Mouse (Mus musculus): Measurements from ENCODE around the gene Map3k4.

Gene Map3k4

DNA sequence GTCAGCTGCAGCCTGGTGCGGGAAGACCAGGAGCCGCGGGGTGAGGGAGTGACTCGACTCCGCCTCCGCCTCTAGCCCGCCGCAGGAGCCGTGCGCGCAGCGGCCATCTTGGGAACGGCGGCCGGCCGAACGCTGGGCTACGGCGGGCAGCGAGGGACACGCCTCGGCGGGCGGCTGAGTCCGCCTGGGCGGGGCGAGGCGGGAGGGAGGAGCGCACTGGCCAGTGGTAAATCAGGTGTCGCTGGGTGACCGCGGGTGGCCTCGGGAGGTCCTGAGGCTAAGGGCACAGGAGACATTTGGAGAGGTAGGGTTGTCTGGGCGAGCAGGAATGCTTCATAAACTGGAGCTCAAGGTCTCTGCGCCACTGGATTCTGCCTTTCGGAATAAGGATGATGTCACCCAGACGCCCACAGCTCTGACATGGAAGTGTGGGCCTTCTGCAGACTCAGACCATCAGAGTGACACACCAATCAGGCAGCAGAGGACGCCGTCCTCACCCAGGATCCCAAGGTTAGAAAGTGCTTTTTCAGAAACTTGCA lies at the start of gene Map3k4:
Gene Map3k4, minus strand, starts transcription at position 134 of the 539 bp plus-strand sequence.
- DNase-seq (ENCODE audit: low spot score), result peak; percentile 81

GRCm38 (mm10) chr17:12367373-12367930 lies 48.9 kb upstream of the Map3k4 start:
- peak; percentile 38 for DNase-seq (ENCODE audit: low spot score)

- peak; percentile 48 for DNase-seq (ENCODE audit: low spot score)
Measured at GRCm38 (mm10) chr17:12364426-12364735, 45.8 kb upstream of the Map3k4 start.

- DNase-seq (ENCODE audit: low spot score), result peak; percentile 33
Measured at GRCm38 (mm10) chr17:12363601-12364425, 45.2 kb upstream of the Map3k4 start.

DNA sequence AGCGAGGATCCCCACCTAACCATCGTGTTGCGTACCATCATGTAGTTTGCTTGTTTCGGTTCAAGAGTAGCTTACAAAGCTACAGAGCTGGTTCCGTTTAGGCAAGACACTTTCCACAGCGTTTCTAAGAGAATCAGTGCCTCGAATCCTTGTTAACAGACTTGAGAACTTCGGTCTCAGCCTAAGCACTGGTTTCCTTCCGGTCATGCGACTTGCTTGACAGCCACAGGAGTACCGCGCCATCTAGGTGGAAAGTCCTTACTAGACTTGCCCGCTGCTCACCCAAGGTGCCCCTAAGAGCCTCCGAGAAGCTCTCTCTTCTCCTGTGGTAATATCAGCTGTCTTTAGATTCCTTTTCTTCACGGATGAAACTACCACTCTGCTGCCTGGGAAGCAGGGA lies 41.3 kb upstream of the Map3k4 start:
- DNase-seq (ENCODE audit: low spot score), result no peak

GRCm38 (mm10) chr17:12352781-12353180 lies 34.2 kb upstream of the Map3k4 start:
- DNase-seq (ENCODE audit: low spot score), result no peak

DNA sequence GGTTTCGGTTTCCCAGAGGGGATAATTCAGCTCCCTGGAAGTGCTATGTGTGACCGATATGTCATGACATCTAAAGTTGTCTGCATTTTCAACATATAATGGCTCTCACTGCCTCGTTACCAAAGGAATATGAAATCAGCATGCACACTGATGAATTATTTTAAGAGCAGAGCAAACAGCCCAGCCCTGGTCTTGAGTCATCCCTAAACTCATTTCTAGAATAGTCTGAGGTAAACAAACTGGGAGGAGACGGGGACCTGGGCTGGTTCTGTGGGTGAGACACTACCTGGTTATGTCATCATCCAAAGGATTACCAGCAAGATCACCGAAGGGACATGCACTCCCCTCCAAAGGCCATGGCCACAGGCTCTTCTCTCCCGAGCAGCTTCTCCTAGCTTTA lies 33.0 kb upstream of the Map3k4 start:
- DNase-seq (ENCODE audit: low spot score), result no peak

- DNase-seq (ENCODE audit: low spot score), result no peak
Measured at GRCm38 (mm10) chr17:12347462-12347861, 28.9 kb upstream of the Map3k4 start.

- DNase-seq (ENCODE audit: low spot score), result no peak
Measured at GRCm38 (mm10) chr17:12343702-12344376, 25.2 kb upstream of the Map3k4 start.

GRCm38 (mm10) chr17:12337156-12337555 lies 18.6 kb upstream of the Map3k4 start:
- no peak for DNase-seq (ENCODE audit: low spot score)

GRCm38 (mm10) chr17:12336073-12336868 lies 17.7 kb upstream of the Map3k4 start:
- DNase-seq (ENCODE audit: low spot score), result no peak

- no peak for DNase-seq (ENCODE audit: low spot score)
Measured at GRCm38 (mm10) chr17:12335115-12335514, 16.5 kb upstream of the Map3k4 start.

DNA sequence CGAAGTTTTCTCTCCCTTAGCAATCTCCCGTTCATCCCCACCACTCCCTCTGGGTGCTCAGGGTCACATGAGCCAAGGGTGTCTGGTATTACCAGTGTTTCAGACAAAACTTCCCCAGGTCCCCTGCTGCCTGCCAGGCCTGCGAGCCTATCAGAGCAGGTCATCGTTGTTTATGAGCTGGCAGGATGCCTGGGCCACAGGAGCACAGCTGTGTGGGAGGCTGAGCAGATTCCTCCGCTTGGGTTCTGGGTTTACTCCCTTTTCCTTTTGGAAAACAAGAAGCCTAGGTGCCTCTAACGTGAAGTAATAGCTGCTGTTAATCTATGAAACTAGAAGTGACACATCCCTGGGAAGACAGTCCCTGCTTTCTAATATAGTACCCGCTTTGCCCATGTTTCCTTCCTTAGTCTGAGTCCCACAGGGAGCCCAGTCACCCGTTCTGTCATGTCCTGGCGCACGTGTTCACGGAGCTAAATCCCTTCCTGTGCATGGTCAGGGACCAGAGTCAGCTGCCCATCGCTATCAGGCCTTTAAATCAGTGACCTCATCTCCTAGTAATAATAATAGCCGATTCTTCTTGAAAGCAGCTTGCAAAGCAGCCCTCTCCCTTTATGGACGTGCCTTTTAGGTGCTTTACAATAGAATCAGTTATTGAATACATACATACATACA lies 9.4 kb upstream of the Map3k4 start:
- no peak for DNase-seq (ENCODE audit: low spot score)

- no peak for DNase-seq (ENCODE audit: low spot score)
Measured at GRCm38 (mm10) chr17:12319786-12320185, 1.2 kb upstream of the Map3k4 start.

GRCm38 (mm10) chr17:12317954-12318651 lies 493 bp downstream of the Map3k4 start:
- DNase-seq (ENCODE audit: low spot score), result peak; percentile 9

DNA sequence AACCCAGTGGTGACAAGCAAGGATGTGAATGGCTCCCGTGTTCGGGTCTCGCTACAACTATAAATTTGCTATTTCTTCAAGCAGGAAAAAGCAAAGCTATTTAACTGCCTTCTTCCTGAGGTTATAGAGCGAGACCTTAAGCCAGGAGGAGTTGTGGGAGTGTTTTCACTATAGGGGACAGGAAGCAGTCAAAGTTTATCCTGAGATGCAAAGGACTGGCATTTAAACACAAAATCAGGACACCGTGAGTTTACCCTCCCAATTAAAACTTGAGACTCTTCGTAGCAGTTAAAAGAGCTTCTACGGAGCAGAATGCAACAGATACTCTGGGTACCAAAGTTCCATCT lies 1.0 kb downstream of the Map3k4 start:
- DNase-seq (ENCODE audit: low spot score), result no peak

DNA sequence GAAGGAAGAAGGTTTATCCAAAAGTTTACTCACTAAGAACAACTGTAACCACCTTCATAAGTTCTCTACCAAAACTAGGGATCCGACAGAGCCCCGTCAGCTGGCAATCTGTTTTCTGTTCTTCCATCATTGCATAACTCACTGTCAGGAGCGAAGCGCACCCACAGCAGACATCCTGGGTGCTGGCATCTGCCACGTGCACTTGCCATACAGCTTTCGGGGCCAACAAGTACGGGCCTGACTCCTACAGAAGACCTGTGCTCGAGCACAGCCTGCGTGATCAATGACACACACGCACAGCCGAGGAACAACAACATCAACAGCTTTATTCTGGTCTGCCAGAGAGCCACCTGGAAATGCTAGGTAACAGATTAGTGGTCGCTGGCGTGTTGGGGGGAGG lies 2.3 kb downstream of the Map3k4 start:
- no peak for DNase-seq (ENCODE audit: low spot score)

DNA sequence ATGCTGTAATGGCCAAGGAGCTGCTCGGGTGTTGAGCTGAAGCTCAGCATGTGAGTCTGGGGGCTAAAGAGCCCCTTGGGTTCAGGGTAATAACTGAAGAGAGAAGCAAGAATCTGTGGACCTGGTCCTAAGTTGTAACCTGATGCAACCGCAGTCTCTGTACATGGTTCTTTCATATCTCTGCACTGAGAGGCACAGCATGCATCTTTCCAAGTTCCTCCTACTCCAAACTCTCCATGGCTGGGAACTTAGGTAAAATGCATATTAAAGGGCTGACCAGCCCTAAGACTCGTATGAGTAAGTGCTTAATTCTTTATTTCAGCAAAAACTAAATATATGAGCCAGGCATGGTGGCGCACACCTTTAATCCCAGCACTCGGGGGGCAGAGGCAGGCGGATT lies 6.3 kb downstream of the Map3k4 start:
- DNase-seq (ENCODE audit: low spot score), result no peak

DNA sequence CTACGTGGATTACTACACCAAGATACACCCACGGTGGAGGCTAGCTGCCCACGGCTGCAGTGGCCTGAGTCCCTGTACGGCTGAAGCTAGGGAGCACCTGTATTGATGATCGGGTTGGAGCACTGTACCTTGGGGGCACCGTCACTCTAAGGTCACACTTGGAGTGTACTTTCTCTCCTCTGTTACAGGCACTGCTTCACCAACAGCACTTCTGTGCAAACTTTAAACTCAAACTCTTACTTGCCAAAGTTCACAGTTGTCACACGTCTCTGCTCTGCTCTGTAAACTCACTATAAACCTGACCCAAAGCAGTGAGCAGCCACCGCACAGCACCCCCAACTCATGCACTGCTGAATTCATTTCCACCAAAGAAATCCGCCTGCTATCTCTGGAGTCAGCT lies 9.1 kb downstream of the Map3k4 start:
- DNase-seq (ENCODE audit: low spot score), result no peak

DNA sequence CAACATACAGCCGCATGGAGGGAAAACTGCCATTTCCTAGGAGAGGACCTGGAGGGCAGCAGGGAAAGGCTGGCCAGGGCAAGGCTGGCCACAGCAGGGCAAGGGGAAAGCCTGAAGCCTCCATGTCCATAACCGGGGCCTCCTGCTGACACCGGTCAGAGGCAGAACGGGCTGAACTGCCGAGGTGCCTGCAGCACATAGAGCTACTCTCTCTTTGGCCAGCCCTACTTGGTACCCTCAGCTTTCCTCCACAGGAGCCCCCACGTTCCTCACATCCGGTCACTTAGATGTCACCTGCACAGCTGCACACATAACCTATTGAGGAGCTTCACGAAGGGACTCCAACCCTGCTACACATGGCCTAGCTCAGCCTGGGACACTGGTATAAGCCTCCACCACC lies 9.5 kb downstream of the Map3k4 start:
- no peak for DNase-seq (ENCODE audit: low spot score)
